ENCODE assay signal across 8 mouse cellular contexts in genomic region chr5:90964316-90964715, GRCm38 (mm10). TPM values are rescaled to one million over a fixed set of nuclear protein-coding genes. Genes with fewer than 3 reads are reported as not detected.
DNase-seq lines count a peak whose midpoint lies in the region; ATAC-seq lines count a peak whose summit lies in the region.

No protein-coding gene starts in this region.

- peak; percentile 45 for DNase-seq in adrenal gland, postnatal 10 days
- DNase-seq in adrenal gland, adult 8-10 months = no peak
- peak; percentile 12 for DNase-seq in left cerebral cortex, postnatal 4 days
- no peak for DNase-seq in left cerebral cortex, adult 18-20 months (ENCODE audit: low spot score in 2 of 2)
- DNase-seq in embryo, embryonic 10.5 days (ENCODE audit: low spot score) = peak; percentile 29
- no peak for DNase-seq in right cerebral cortex, postnatal 14 days
- no peak for DNase-seq in layer of hippocampus, postnatal 25 days (ENCODE audit: extremely low spot score in 1 of 2, low spot score in 1 of 2)

- ATAC-seq in megakaryocyte, adult 5-6 weeks (ENCODE audit: poor library complexity, severe bottlenecking) = peak; percentile 81

- intact Hi-C loops in left cerebral cortex, postnatal 4 days (cut with DNase I) = no loop called here

RNA-seq across cellular contexts. Expression of gene Mthfd2l, which starts 33.4 kb away (rescaled TPM):
- 10 to 100 TPM; 14.8 to 16.1 TPM for total RNA-seq in adrenal gland, postnatal 10 days (2021)
- total RNA-seq in adrenal gland, adult 8-10 months (2022) = 10 to 100 TPM; 15.7 to 20.5 (median 18.5) TPM
- total RNA-seq in left cerebral cortex, postnatal 4 days (2021) = 10 to 100 TPM; 28.8 to 29.2 TPM
- 10 to 100 TPM; 16.4 to 17.1 TPM for total RNA-seq in left cerebral cortex, adult 18-20 months (2021)
- total RNA-seq in megakaryocyte, adult 5-6 weeks (2015) = 3.3 and 4.4 TPM in 2 replicates
- 3.2 and 9.7 TPM in 2 replicates for total RNA-seq in megakaryocyte, adult 5-6 weeks (2017)
- 10 to 100 TPM; 13.7 to 15.8 TPM for total RNA-seq in layer of hippocampus, postnatal 25 days (2021)

Comparison
In these comparisons a context has a peak if more than half of its experiments do, and no peak if none do; other contexts are left out.
1. DNase-seq: peak in adrenal gland, postnatal 10 days (single experiment), left cerebral cortex, postnatal 4 days (single experiment) and embryo, embryonic 10.5 days (single experiment); none in adrenal gland, adult 8-10 months (single experiment), left cerebral cortex, adult 18-20 months (0 of 2), right cerebral cortex, postnatal 14 days (single experiment) and layer of hippocampus, postnatal 25 days (0 of 2).